Mouse (Mus musculus): ENCODE results near the gene Ikbke. TPM values are rescaled to one million over a fixed set of nuclear protein-coding genes. Genes with fewer than 3 reads are reported as not detected.
"Not testable (repeated sequence)": the region's sequence is repeated elsewhere in the genome, so short reads cannot be mapped to it uniquely, and the experiment has no call there.

The Ikbke gene
- 0.60 and 1.7 TPM in 2 replicates for total RNA-seq (2014; fragmentation: Nextera tagmentation)
- 0.87 and 1.1 TPM in 2 replicates for total RNA-seq (2017)
- 0.06 and 0.17 TPM in 2 replicates for polyA plus RNA-seq (2012)

- TF ChIP-seq GATA2 (IDR thresholded peaks at IDR 0.05; ENCODE audit: borderline replicate concordance, low read depth, low read length) = no peak
- TF ChIP-seq CTCF (IDR thresholded peaks at IDR 0.05; ENCODE audit: low read depth, low read length) = no peak
- TF ChIP-seq GATA1 (IDR thresholded peaks at IDR 0.05; ENCODE audit: borderline replicate concordance, low read length) = no peak
- TF ChIP-seq POLR2AphosphoS5 (IDR thresholded peaks at IDR 0.05; ENCODE audit: insufficient replicate concordance, low read depth, low read length) = no peak
- no peak for TF ChIP-seq TAL1 (conservative IDR thresholded peaks at IDR 0.05; ENCODE audit: low read depth, low read length)
- ATAC-seq (ENCODE audit: extremely low read depth, insufficient number of reproducible peaks, low FRiP score, poor library complexity, severe bottlenecking) = no peak
- Histone ChIP-seq H3K9me3 (replicated peaks) (no peaks in the 10 kb centered on the region), H3K36me3 (replicated peaks) (no peaks in the 10 kb centered on the region), H3K27me3 (ENCODE audit: insufficient read depth, low read length) (peaks cover 64% of the 10 kb centered on the region), H3K4me3 (ENCODE audit: low read depth, low read length) (no peak within 1 kb of the TSS), H3K4me1 (ENCODE audit: insufficient read depth, low read depth, low read length) (peaks cover 6% of the 10 kb centered on the region)
- no peak for DNase-seq (ENCODE audit: low spot score)
Measured at GRCm38 (mm10) chr1:131279456-131279776, at the start of gene Ikbke. Ikbke (minus strand) TSS chr1:131279606.

- H3K36me3 ChIP-seq (replicated peaks) = peaks cover 56% of the 10 kb centered on the region
- peak; percentile 33 for TF ChIP-seq CTCF (IDR thresholded peaks at IDR 0.05; ENCODE audit: low read depth, low read length)
- not testable (repeated sequence) for DNase-seq (ENCODE audit: low spot score); H3K4me3 ChIP-seq (ENCODE audit: low read depth, low read length); H3K27me3 ChIP-seq (ENCODE audit: insufficient read depth, low read length); ATAC-seq (ENCODE audit: extremely low read depth, insufficient number of reproducible peaks, low FRiP score, poor library complexity, severe bottlenecking); H3K9me3 ChIP-seq (replicated peaks); H3K4me1 ChIP-seq (ENCODE audit: insufficient read depth, low read depth, low read length)
Measured at GRCm38 (mm10) chr1:131329093-131329492, 49.7 kb upstream of the Ikbke start.

- TF ChIP-seq GATA2 (IDR thresholded peaks at IDR 0.05; ENCODE audit: borderline replicate concordance, low read depth, low read length) (no peak), CTCF (IDR thresholded peaks at IDR 0.05; ENCODE audit: low read depth, low read length) (no peak), TAL1 (conservative IDR thresholded peaks at IDR 0.05; ENCODE audit: low read depth, low read length) (no peak), GATA1 (IDR thresholded peaks at IDR 0.05; ENCODE audit: borderline replicate concordance, low read length) (no peak), POLR2AphosphoS5 (IDR thresholded peaks at IDR 0.05; ENCODE audit: insufficient replicate concordance, low read depth, low read length) (no peak)
- H3K9me3 ChIP-seq (replicated peaks) = no peaks in the 10 kb centered on the region
- ATAC-seq (ENCODE audit: extremely low read depth, insufficient number of reproducible peaks, low FRiP score, poor library complexity, severe bottlenecking) (no peak), DNase-seq (ENCODE audit: low spot score) (no peak)
- no peaks in the 10 kb centered on the region for H3K4me1 ChIP-seq (ENCODE audit: insufficient read depth, low read depth, low read length)
- peaks cover 44% of the 10 kb centered on the region for H3K36me3 ChIP-seq (replicated peaks)
- H3K27me3 ChIP-seq (ENCODE audit: insufficient read depth, low read length) = no peaks in the 10 kb centered on the region
- no peak overlapping the region for H3K4me3 ChIP-seq (ENCODE audit: low read depth, low read length)
Measured at GRCm38 (mm10) chr1:131327167-131327566, 47.8 kb upstream of the Ikbke start.

- TF ChIP-seq CTCF (IDR thresholded peaks at IDR 0.05; ENCODE audit: low read depth, low read length) (no peak), GATA1 (IDR thresholded peaks at IDR 0.05; ENCODE audit: borderline replicate concordance, low read length) (no peak), TAL1 (conservative IDR thresholded peaks at IDR 0.05; ENCODE audit: low read depth, low read length) (no peak), GATA2 (IDR thresholded peaks at IDR 0.05; ENCODE audit: borderline replicate concordance, low read depth, low read length) (no peak), POLR2AphosphoS5 (IDR thresholded peaks at IDR 0.05; ENCODE audit: insufficient replicate concordance, low read depth, low read length) (no peak)
- no peak for ATAC-seq (ENCODE audit: extremely low read depth, insufficient number of reproducible peaks, low FRiP score, poor library complexity, severe bottlenecking)
- DNase-seq (ENCODE audit: low spot score) = no peak
- peaks cover 51% of the 10 kb centered on the region for H3K36me3 ChIP-seq (replicated peaks)
- no peaks in the 10 kb centered on the region for H3K9me3 ChIP-seq (replicated peaks)
- H3K27me3 ChIP-seq (ENCODE audit: insufficient read depth, low read length) = no peaks in the 10 kb centered on the region
- H3K4me1 ChIP-seq (ENCODE audit: insufficient read depth, low read depth, low read length) = no peaks in the 10 kb centered on the region
- no peak overlapping the region for H3K4me3 ChIP-seq (ENCODE audit: low read depth, low read length)
Measured at GRCm38 (mm10) chr1:131324816-131325463, 45.5 kb upstream of the Ikbke start.

GRCm38 (mm10) chr1:131319598-131320330, 40.4 kb upstream of the Ikbke start:
- ATAC-seq (ENCODE audit: extremely low read depth, insufficient number of reproducible peaks, low FRiP score, poor library complexity, severe bottlenecking) (no peak), DNase-seq (ENCODE audit: low spot score) (no peak)
- H3K36me3 ChIP-seq (replicated peaks) = peaks cover 69% of the 10 kb centered on the region
- peaks cover 8% of the 10 kb centered on the region; the same call in 1 of the 2 replicates for H3K4me1 ChIP-seq (ENCODE audit: insufficient read depth, low read depth, low read length)
- H3K4me3 ChIP-seq (ENCODE audit: low read depth, low read length) = no peak overlapping the region
- no peaks in the 10 kb centered on the region for H3K9me3 ChIP-seq (replicated peaks)
- no peak for TF ChIP-seq TAL1 (conservative IDR thresholded peaks at IDR 0.05; ENCODE audit: low read depth, low read length)
- no peak for TF ChIP-seq CTCF (IDR thresholded peaks at IDR 0.05; ENCODE audit: low read depth, low read length)
- no peak for TF ChIP-seq POLR2AphosphoS5 (IDR thresholded peaks at IDR 0.05; ENCODE audit: insufficient replicate concordance, low read depth, low read length)
- TF ChIP-seq GATA2 (IDR thresholded peaks at IDR 0.05; ENCODE audit: borderline replicate concordance, low read depth, low read length) = no peak
- no peak for TF ChIP-seq GATA1 (IDR thresholded peaks at IDR 0.05; ENCODE audit: borderline replicate concordance, low read length)
- no peaks in the 10 kb centered on the region for H3K27me3 ChIP-seq (ENCODE audit: insufficient read depth, low read length)

GRCm38 (mm10) chr1:131318397-131318796, 39.0 kb upstream of the Ikbke start:
- TF ChIP-seq CTCF (IDR thresholded peaks at IDR 0.05; ENCODE audit: low read depth, low read length) (no peak), TAL1 (conservative IDR thresholded peaks at IDR 0.05; ENCODE audit: low read depth, low read length) (no peak), POLR2AphosphoS5 (IDR thresholded peaks at IDR 0.05; ENCODE audit: insufficient replicate concordance, low read depth, low read length) (no peak), GATA2 (IDR thresholded peaks at IDR 0.05; ENCODE audit: borderline replicate concordance, low read depth, low read length) (no peak), GATA1 (IDR thresholded peaks at IDR 0.05; ENCODE audit: borderline replicate concordance, low read length) (no peak)
- Histone ChIP-seq H3K36me3 (replicated peaks) (peaks cover 70% of the 10 kb centered on the region), H3K4me3 (ENCODE audit: low read depth, low read length) (no peak overlapping the region), H3K9me3 (replicated peaks) (no peaks in the 10 kb centered on the region), H3K4me1 (ENCODE audit: insufficient read depth, low read depth, low read length) (peaks cover 8% of the 10 kb centered on the region; the same call in 1 of the 2 replicates), H3K27me3 (ENCODE audit: insufficient read depth, low read length) (no peaks in the 10 kb centered on the region)
- DNase-seq (ENCODE audit: low spot score) (no peak), ATAC-seq (ENCODE audit: extremely low read depth, insufficient number of reproducible peaks, low FRiP score, poor library complexity, severe bottlenecking) (no peak)
